Mouse (Mus musculus) cerebellum, adult 2 months (tissue): ENCODE results near the gene Gpr88.

Experiments
- CTCF ChIP-seq: fragments of 200-500 bp; IDR thresholded peaks from 2 replicates; pipeline ENCODE4 v1.5.1; 2011; ENCODE audit warnings: low read depth, mild to moderate bottlenecking, control low read depth, low read length, moderate library complexity, borderline replicate concordance; ENCODE audit not compliant: insufficient read depth
- POLR2A ChIP-seq: fragments of 200-500 bp; IDR thresholded peaks from 2 replicates; pipeline ENCODE4 v1.6.1; 2011; ENCODE audit warnings: low read length, control low read depth, borderline replicate concordance; ENCODE audit not compliant: insufficient read depth

- TF ChIP-seq CTCF, result no peak
- no peak for TF ChIP-seq POLR2A
Measured at GRCm38 (mm10) chr3:116298003-116298402, 44.7 kb upstream of the Gpr88 start.
